Mouse (Mus musculus): ENCODE measurements around the gene Tjp1.

Gene Tjp1

DNA sequence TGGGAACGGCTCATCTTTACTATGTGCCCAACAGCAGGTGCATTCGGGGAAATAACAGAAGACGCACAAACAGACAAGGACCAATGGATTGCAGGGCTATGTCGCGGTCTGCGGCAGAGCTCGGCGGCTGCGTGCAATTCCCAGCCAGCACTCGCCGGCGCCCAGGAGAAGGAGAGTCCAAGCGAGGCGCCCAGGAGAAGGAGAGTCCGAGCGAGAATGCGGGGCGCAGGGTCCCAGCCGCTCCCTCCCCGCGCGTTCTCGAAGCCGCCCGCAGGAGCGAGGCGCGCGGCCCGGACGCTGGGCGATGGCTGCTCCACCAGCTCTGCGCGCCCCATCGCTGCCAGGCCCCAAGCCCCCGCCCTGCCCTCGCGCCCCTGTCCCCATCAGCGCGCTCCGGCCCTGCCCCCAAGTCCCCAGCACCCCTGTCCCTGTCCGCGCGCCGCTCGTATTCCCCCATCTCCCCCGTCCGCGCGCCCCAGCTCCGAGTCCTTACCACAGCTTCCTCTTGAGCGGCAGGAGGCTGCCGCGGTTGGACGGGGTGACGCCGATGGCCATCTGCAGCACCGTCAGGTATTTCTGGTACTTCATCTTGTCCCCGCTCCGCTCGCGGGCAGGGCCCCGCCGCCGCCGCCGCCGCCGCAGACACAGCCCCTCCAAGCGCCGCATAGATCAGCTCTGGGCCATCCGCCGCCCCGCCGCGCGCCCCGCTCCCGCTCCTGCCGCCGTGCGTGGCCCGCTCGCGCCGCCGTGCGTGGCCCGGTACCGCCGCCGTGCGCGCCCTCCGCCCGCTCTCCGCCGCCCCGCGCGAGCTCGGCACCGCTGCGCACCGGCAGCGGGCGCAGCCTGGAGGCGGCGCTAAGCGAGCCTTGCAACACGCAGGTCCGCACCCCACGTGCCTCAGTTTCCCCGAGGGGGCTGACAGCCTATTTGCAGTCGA is at the start of gene Tjp1:
TSS of gene Tjp1 (minus strand) at position 711 of the 937 bp plus-strand sequence.
- DNase-seq: peak; percentile 58 to 76

DNA sequence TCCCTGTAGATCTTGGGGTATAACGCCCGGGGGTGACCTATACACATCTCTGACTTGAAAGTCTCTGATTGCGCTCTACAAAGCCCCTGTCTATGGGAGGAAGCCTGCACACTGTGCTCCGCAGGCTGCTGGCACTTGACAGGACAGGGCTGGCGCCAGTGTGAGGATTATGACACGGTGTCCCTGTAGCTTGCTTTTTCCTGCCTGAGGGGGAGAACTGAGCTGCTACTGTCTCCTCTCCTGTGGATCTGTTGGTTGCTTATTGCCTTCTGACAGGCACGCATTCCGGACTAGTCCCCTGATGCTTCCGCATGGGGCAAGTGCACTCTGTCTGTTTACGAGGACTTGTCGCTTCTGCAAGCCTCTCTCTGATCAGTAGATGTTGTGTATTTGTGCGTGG is 49.5 kb upstream of the Tjp1 start:
- peak; percentile 16 to 20 for DNase-seq

DNA sequence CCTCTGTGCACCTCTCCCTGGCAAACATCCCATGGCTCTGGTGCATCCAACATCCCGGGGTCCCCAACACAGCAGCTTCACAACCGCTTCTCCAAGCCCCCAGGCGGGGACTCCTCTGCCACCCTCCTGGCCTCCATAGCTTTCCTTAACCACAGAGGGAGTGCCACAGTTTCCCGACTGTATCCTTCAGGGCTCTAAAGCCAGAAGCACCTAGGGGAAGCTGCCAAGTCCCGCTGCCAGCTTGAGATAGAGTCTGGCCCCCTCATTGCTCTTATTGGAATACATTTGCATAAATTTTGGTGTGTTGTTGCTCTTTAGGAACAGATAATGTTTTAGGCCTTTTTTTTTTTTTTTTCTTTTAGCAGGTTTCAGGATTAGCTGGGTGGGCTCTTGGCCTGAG is 45.1 kb upstream of the Tjp1 start:
- DNase-seq: no peak

DNA sequence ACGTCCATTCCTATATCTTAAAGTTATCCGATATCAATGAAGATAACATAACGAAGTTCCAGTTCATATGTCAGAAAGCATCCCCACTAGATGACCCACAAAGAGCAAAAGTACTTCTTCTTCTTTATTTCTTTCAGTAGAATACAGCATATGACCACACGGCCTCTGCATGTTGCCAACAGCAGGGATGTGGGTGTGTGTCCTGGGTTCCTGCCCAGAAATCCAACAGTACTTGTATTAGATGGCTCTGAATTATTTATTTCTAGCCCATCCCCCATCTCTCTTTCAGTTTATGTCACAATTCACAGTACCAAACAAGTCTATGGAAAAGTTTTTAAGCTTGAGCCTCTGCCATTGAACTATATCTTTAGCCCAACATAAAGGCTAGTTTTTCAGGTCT is 43.1 kb upstream of the Tjp1 start:
- no peak for DNase-seq

DNA sequence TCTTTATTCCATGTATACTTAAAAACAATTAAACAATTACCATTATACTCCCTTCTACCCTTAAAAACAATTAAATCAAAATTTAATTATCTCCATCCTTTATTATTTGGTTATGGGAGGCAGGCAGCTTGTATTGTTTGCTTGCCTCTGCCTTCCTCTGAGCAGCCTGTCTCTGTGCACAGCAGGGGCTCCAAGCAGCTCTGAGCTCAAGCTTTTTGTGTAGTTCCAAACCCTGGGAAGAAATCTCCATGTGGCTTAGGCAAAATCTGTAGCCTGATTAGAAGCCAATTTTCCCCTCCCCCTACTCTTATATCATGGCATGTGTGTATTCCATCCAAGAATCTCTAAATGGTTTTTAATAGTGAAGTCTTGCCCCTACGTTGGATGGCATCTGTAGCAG is 28.4 kb upstream of the Tjp1 start:
- no peak for DNase-seq

DNA sequence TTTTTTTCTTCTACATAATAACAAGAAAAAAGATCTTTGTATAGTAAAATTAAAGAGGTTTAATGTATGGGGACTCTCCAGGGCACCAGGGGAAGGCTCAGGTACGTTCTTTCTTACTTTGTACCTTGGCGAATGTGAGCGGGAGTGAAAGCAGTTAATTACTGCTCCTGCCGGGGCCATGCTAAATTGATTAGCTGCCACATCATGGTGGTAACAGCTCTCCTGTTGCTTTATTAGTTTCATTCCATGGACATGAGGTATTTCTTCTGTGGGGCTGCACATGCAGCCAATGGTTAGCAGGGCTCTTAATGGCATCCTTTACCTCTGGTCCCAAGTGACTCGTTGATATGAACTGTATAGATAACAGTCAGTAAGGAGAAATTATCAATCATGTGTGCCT is 18.2 kb upstream of the Tjp1 start:
- no peak for DNase-seq

DNA sequence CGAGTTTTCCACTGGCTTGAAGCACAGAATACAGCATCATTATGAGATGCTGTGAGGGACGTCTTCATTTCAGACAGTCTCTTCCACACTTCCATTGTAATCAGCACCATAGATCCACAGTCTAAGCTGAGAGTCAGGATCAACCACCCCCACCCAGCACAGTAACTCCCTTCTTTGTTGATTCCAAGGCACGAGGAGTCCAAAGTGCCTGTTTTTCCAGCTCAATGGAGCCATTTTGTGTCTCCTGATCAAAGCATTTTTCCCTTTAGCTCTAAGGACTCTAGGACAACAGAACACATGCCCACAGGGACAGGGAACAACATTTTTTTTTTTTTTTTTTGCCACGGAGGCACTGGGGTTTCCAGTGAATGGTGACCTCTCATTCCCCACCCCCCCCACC is 5.1 kb upstream of the Tjp1 start:
- no peak for DNase-seq

DNA sequence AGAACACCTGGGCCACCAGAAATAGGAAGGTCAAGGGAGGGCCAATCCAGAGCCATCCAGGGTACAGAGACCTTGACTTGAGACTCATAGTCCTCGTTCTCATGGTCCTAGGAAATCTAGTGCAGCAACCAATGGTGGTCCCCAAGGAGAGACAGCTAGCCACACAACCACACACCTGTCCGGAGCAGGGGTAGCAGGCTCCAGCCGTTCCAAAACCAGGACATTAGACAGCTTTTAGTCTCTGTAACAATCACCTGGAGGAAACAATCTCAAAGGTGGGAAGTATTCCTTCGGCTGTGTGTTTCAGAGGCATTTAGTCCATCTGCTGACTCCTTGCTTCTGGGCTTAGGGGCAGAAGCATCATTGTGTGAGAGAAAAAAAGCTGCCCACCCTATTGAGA is 4.5 kb downstream of the Tjp1 start:
- no peak for DNase-seq

DNA sequence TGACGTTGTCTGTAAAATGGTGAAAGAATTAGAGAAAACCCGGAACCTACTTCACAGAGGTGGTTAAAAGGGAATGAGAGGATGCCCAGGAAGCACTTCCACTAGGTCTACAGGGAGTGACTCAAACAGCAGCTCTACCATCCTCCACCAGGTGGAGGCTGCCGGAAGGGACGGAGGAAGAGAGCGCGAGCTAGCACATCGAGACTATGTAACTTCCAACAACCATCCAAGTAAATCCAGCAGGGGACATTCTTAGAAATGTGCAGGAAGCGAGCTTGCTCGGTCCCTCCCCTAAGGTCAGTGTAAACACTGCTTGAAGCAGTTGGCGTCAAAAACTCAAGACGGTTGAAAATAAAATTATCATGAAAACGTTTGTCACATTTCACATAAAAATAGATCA is 5.1 kb downstream of the Tjp1 start:
- DNase-seq: no peak

DNA sequence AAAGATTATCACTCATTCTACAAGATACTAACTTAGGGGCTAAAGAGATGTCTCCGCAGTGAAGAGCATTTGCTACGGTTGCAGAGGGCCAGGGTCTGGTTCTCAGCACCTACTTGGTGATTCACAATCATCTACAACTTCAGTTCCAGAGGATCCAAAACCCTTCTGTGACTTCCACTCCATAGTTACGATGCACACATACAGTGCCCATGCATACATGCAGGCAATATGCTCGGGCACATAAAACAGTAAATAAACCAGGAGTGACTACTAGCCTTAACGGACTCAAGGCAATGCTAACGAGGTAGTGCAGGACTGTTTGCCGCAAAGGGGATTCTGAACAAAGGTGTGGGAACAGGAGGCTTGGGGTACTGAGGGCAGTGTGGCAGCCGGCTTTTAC is 7.0 kb downstream of the Tjp1 start:
- DNase-seq: no peak

DNA sequence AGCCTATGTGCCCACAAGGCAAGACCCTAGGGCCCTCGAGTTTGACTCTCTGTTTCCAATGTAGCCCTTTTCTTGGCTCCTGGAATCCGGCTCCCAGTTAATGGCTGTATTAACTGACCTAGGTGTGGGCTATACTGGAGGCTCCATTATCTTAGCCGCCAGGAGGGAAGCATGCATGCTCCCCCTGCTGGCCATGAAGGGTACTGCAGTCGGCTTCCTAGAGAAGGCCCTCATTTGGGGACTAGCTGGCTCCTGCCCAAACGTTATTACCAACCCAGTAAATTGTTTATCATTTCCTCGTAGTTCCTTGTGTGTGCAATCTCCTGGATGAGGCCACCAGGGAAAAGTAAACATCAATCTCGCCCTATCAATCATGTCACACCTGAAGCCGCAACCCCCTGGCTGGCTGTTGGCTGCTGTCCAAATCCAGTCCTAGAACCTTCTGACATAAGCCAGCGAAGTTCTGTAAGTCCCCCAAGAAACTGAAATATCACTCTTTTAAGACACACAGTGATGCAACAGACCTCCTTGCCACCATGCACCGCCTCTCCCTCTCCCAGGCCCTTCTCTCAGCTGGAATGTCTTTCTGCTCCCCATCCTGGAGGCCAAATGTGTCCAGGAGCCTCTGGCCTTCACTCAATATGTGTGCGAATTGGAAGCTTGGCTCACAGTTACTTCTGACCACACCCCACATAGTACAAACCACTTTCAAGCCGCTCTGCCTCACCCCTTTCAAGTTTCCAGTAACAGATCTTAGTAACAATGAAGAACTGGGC is 7.6 kb downstream of the Tjp1 start:
- DNase-seq: peak; percentile 64 to 75

DNA sequence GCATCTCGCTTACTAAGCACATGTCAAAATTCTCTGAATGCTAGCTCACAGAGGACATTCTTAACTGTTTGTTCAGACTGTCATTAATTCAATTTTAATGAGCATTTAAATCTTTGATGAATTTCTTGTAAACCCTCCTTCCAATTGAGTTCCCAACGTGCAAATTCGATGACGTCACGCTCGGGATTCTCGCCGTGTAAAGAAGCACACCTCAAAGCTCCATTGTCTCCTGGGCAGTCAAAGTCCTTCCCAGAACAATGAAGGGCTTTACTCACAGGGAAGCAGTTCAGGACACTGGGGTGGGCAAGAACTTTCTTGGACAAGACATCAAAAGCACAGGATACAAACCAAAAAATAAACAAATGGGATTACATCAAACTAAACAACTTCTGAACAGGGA is 10.7 kb downstream of the Tjp1 start:
- DNase-seq: no peak

DNA sequence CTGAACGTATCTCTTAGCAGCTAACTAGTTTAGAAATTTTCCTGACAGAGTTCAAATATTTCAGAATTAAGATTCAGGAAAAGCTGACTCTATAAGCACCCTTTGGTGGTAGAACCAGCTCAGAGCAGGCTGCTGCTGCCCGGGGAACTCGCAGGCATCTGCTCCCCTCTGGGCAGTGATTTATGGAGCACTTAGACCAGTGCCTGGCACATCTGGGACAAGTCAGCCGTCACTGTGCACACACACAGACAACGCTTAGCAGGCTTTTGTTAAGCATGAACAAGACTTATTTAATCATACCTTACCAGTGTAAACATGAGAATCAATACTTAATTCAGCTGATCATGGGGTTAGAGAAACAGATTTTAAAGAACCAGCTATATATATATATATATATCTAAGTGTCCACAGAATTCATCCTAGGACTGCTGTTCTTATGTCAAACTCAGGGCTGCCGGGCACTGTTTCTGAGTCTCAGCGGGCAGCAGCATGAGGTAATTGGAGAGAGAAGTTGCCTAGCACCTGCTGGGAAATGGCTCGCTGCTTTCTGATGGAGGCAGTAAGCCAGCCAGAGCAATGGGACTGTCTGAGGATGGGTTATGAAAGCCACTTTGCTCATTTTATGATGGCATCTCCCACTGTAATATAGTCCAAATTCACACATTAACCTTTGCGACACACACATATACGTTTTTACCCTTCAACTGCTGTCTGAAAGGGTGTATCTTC is 14.0 kb downstream of the Tjp1 start:
- DNase-seq: peak; percentile 38 to 42

DNA sequence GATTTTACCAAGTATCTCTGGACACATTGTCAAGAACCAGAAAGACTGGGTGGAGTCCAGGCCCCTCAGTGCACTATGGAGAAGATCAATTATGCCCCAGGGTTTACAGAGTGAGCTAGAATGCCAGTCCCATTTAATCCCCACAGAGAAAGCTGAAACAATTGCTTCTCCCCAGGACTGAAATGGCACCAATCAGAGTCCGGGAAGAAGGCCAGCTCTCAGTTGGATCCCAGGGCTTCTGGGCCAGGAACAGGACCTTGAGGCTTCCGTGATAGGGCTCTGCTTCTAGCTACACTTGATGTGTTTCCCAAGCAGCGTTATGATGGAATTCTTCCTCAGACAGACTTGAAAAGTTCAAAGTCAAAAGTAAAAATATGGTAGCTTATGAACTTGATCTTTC is 18.2 kb downstream of the Tjp1 start:
- DNase-seq: peak; percentile 82 to 83

DNA sequence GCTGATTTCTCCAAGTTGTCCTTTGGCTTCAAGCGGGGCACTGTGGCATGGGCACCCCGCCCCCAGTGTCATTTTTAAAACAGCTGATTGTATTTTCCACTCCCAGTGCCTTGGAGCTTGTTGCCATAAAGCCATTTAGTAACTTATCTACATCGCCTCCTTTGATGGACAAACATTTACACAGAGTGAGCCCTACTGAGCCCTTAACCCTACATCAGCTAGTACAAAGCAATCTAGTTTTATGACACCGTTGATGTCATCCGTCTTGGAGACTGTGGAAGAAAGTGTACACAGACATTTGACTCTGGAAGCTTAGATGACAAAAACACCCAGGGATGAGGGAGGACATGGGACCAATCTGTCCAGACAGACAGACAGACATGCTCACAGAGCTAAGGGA is 20.2 kb downstream of the Tjp1 start:
- DNase-seq: no peak

DNA sequence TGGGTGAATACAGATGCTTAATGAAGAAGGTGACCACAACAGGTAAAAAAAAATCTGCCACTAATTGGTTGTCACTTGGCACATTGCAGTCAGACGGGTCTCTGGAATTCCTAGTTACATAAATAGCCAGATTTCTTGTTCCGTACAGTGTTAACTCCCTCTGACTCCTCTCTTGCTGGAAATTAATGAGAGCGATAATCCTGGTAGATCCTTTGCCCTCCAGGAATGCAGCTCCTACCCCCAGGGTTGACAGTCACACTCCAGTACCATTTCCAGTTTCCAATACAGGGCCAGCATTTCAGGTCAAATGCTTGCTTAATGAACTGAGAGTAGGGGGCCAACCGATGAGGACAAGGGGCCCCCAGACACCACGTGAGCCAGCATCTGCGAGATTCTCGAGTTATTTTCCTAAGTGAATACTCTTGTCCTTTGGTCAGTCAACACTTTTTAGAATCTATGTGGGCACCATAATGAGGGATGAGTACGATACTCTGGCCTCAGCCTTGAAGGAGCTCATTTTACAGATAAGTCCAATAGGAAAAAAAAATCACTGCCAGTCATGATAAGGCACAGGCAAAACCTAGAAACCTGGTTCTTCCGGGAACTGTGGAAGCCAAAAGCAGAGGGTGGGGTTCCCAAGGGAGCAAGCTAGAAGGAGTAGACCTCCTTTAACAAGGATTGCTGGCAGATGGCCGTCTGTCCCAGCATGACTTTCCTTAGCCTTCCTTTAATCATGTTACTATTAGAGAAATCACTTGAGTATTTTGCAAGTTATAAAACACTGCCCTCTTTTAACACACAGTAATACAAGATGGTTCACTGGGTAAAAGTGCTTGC is 24.9 kb downstream of the Tjp1 start:
- DNase-seq: no peak

DNA sequence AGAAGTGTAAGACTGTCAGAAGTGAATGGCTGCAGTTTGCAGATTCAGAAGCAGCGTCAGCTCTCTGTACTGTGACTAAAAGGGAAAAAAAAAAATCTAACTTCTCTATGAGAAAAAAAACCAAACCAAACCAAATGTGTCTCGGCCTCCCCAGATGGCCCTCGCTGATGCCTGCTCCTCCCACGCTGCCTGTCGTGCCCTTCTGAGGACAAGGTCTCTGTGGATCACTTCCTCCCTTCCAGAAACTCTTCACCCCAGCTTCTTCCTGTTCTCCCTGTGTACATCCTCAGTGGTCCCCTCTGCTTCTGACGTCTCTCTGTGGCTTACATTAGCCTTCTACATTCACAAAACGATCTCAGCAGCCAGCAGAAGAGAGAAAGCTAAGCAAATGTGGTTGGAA is 26.8 kb downstream of the Tjp1 start:
- no peak for DNase-seq

DNA sequence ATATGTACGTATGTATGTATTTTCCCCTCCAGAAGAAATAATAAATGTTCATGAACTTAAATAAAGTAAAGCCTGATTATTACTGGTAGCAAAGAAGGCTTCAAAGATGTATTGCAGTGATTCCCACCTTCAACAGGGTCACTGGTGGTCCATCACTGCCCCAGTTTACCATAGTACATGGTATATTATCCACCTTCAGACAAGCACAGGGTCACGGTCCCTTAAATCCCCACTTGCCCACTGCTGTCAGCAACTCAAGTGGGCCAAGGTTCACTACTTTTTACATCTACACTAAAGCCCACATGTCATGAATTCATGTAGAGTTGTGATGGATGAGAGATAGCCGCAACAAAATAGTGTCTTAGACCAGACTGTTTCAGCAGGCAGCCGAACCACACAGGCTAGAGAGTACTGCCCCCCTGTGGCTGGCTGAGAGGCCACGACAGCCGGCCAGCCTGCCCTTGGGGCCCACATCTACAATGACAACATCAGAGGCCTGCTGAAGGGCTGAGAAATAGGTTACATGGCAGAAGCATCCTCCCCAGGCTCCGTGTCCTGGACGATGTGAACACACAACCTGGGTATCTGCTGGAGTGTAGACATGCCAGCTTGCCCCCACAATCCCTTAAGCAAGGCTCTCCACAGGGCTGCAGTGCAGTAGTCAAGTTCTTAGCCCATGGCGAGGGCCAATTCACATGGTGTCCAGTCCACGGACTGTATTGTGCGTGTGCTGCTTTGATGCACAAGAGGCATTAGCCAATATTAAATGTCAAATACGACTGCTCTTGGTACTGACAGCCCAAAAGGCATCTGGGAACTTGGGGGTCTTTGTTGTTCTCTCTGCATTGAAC is 29.6 kb downstream of the Tjp1 start:
- DNase-seq: peak; percentile 52 to 53

DNA sequence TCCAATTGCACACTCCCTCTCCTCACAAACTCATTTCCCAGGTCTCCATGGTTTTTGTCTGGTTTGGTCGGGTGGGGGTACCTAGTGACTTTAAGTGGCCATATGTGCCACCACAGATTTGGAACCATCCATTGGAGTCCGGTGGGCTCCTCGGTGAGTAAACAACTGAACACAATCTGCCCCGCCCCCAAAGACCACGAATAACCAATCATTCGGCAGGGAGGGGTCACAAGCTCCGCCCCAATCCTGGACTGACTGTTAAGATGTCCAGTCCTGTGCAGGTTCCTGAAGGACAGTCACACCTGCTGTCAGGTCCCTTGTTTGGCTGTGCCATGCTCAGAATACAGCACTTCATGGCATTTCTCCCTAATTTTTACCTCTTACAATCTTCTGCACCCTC is 37.1 kb downstream of the Tjp1 start:
- DNase-seq: no peak

DNA sequence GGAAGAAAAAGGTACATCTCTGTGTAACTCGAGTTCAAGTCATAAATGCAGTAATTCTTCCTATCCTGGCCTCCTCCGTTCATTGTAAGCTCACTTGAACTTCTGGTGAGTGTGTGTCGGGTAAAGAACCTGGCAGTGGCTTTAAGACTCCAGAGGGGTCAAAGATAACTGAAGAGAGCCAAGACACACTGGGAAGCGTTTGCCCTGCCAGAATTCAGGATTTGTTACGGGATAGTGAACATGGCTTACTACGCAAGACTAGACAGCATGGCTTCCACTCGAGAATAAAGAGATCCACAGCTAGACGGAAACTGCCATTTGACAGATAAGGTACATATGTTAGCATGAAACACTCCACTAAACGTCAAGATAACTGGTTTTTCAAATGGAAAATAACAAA is 37.8 kb downstream of the Tjp1 start:
- DNase-seq: peak in 1 of 2 experiments; percentile 16

DNA sequence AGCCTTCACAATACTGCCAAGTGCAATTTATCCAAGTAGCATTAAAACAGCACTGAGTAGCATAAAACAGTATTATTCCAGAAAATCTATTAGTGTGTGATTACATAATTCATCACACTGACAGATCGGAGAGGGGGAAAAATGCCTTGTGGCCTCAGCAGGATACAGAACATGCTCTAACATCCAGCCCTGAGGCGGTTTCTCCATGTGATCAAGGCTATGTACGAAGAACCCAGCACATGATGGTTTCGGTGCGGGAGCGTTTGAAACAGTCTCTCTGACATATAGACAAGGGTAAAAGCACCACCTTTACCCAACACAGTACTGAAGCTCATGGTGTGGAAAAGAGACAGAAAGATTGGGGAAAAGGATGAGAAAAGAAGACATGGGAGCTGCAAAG is 38.4 kb downstream of the Tjp1 start:
- no peak for DNase-seq
